Mouse (Mus musculus) kidney, adult 2 months (tissue): ENCODE measurements at regions not wholly inside any gene's neighbourhood (a gene's known extent, or its start where the extent isn't known, plus 50 kb on each side); places are given as distances from the start of the nearest gene placed in this dataset.

Source experiments
- CTCF ChIP-seq: fragments of 200-500 bp; conservative IDR thresholded peaks from 2 replicates; pipeline ENCODE4 v1.5.1; 2011; ENCODE audit warnings: low read depth, mild to moderate bottlenecking, control low read depth, low read length, moderate library complexity, mixed read lengths; ENCODE audit not compliant: insufficient read depth, insufficient read length
- POLR2A ChIP-seq: fragments of 200-500 bp; IDR thresholded peaks from one replicate; pipeline ENCODE4 v1.6.1; 2011; ENCODE audit warnings: low read depth, low read length, control low read depth

DNA sequence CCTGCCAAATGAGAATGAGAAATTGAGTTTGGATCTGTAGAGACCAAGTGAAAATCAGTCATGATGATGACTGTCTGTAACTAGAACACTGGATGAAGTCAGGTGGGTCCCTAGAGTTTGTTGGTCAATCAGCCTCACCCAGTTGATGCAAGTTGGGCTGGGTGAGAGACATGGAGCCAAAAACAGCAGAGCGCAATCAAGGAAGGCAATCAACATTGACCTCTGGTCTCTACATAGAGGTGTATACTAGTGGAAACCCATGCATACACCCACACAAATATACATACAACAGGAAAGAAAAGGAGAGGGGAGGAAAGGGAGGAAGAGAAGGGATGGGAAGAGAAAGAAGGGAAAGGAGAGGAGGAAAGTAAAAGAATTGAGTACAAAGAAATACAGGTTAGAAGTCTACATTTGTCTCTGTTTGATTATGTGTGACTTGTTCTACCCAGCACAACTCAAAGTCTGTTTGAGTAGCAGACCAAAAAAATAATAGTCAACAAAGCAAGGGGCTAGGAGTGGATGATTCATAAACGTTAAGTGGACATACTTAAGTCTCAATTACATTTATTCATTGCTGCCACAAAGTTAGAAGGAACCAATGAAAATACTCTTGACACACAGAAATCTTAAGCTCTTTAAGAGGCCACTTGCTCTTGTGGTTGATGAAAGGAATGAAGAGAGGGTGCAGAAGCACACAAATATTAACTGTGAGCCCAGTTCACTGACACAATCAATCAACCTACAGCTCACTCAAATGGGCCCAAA is 97.4 kb downstream of the Nfkbiz start:
- TF ChIP-seq POLR2A = no peak
- TF ChIP-seq CTCF = no peak
